24 mouse cellular contexts compared by ENCODE assay signal in genomic region chr6:83219814-83220213, GRCm38 (mm10). TPM values are rescaled to one million over a fixed set of nuclear protein-coding genes. Genes with fewer than 3 reads are reported as not detected.
"Had no signal": no experiment of that assay in that cellular context is flagged by ENCODE, and none has a peak within 500 bp of the region (broad histone marks: within the 10 kb centered on the region; RNA-seq: fewer than 3 reads in every experiment).

Gene Slc4a5, plus strand, starts transcription at chr6:83219828.

- H3K27me3 ChIP-seq: intestine, embryonic 15.5 days; kidney, embryonic 15.5 days; limb, embryonic 12.5 days; limb, embryonic 15.5 days; midbrain, embryonic 13.5 days; neural tube, embryonic 13.5 days had no signal

- H3K9ac ChIP-seq: intestine, embryonic 15.5 days; kidney, embryonic 15.5 days; limb, embryonic 12.5 days; limb, embryonic 15.5 days; liver, embryonic 14.5 days; liver, postnatal 0 days; midbrain, embryonic 13.5 days; neural tube, embryonic 13.5 days had no signal

- H3K27ac ChIP-seq: intestine, embryonic 15.5 days; kidney, embryonic 15.5 days; limb, embryonic 12.5 days; limb, embryonic 15.5 days; liver, embryonic 14.5 days; midbrain, embryonic 13.5 days; neural tube, embryonic 13.5 days had no signal

- H3K4me2 ChIP-seq: intestine, embryonic 15.5 days; kidney, embryonic 15.5 days; limb, embryonic 12.5 days; limb, embryonic 15.5 days; liver, embryonic 11.5 days; midbrain, embryonic 13.5 days; neural tube, embryonic 13.5 days had no signal

- H3K4me1 ChIP-seq: intestine, embryonic 15.5 days had no signal

- H3K36me3 ChIP-seq: intestine, embryonic 15.5 days; kidney, embryonic 15.5 days; limb, embryonic 12.5 days; limb, embryonic 15.5 days; midbrain, embryonic 13.5 days; neural tube, embryonic 13.5 days had no signal

- H3K9me3 ChIP-seq: intestine, embryonic 15.5 days; kidney, embryonic 15.5 days; limb, embryonic 12.5 days; limb, embryonic 15.5 days; midbrain, embryonic 13.5 days; neural tube, embryonic 13.5 days had no signal

- H3K4me3 ChIP-seq: intestine, embryonic 15.5 days; kidney, embryonic 15.5 days; limb, embryonic 12.5 days; limb, embryonic 15.5 days; midbrain, embryonic 13.5 days; myocyte; neural tube, embryonic 13.5 days had no signal

- ATAC-seq: intestine, embryonic 15.5 days; liver, postnatal 0 days; midbrain, embryonic 13.5 days; midbrain, embryonic 16.5 days had no signal

- DNase-seq: kidney, adult 11 months; kidney, adult 8-10 months; kidney, postnatal 10 days; kidney, postnatal 36 days; left cerebral cortex, postnatal 4 days; liver, postnatal 0 days; lung, postnatal 36 days; retina, postnatal 1 day; right cerebral cortex, postnatal 25 days; thymus, adult 2 months; thymus, postnatal 14 days had no signal

RNA-seq across cellular contexts. Expression of gene Slc4a5, which starts in this region (rescaled TPM):
- total RNA-seq: megakaryocyte-erythroid progenitor cell, adult 5-6 weeks; monocyte, adult 5-6 weeks; neutrophil, adult 5-6 weeks had no signal
